Mouse (Mus musculus) intestine, embryonic 16.5 days (tissue): ENCODE data around the gene Fam83f. TPM values are rescaled to one million over a fixed set of nuclear protein-coding genes. Genes with fewer than 3 reads are reported as not detected.

Source experiments
- ATAC-seq: fragments of 200-750 bp; cut with Nextera tagmentation; 2 replicates; pipeline ENCODE4 v1.8.0; 2017; ENCODE audit warnings: moderate TSS enrichment, moderate library complexity
- H3K27ac ChIP-seq: fragments of 300-500 bp; sonication (generic); 2 replicates; pipeline ENCODE4 v1.5.1; 2014; ENCODE audit warnings: mild to moderate bottlenecking, low read length
- H3K27me3 ChIP-seq: fragments of 300-500 bp; sonication (generic); replicated peaks from 2 replicates; pipeline ENCODE4 v1.6.1; 2014; ENCODE audit warnings: low read length, control low read depth, mixed read lengths; ENCODE audit not compliant: control insufficient read depth, insufficient read depth
- H3K36me3 ChIP-seq: fragments of 300-500 bp; sonication (generic); 2 replicates; pipeline ENCODE4 v1.6.1; 2014; ENCODE audit warnings: low read length, control low read depth; ENCODE audit not compliant: control insufficient read depth, insufficient read depth
- H3K4me1 ChIP-seq: fragments of 300-500 bp; sonication (generic); 2 replicates; pipeline ENCODE4 v1.6.1; 2014; ENCODE audit warnings: low read length, control low read depth, mixed read lengths; ENCODE audit not compliant: control insufficient read depth, insufficient read depth
- H3K4me2 ChIP-seq: fragments of 300-500 bp; sonication (generic); 2 replicates; pipeline ENCODE4 v1.6.1; 2014; ENCODE audit warnings: low read depth, low read length, control low read depth
- H3K4me3 ChIP-seq: fragments of 300-500 bp; sonication (generic); 2 replicates; pipeline ENCODE4 v1.5.1; 2014; ENCODE audit warnings: mild to moderate bottlenecking, low read length
- H3K9ac ChIP-seq: fragments of 300-500 bp; sonication (generic); 2 replicates; pipeline ENCODE4 v1.6.1; 2014; ENCODE audit warnings: low read depth, low read length
- H3K9me3 ChIP-seq: fragments of 300-500 bp; sonication (generic); 2 replicates; pipeline ENCODE4 v1.6.1; 2016; ENCODE audit warnings: low read length, control low read depth; ENCODE audit not compliant: control insufficient read depth
- WGBS: fragments of 180-500 bp; shearing (Covaris S2); extraction: QIAGEN DNeasy Blood & Tissue Kit; methylation state at CpG from one replicate; pipeline ENCODE4 v1.1.7; 2014; 5-methylcytosine and 5-hydroxymethylcytosine counted together
- polyA plus RNA-seq: library from polyadenylated mRNA; unstranded; fragments of >200 nt; fragmentation: Nextera tagmentation; extraction: Ambion mirVana; gene quantifications from 2 replicates; pipeline ENCODE4 v1.2.1, GENCODE M21; 2015

Fam83f gene
- polyA plus RNA-seq, 1 experiment from 2014 or later = 24.9 TPM

DNA sequence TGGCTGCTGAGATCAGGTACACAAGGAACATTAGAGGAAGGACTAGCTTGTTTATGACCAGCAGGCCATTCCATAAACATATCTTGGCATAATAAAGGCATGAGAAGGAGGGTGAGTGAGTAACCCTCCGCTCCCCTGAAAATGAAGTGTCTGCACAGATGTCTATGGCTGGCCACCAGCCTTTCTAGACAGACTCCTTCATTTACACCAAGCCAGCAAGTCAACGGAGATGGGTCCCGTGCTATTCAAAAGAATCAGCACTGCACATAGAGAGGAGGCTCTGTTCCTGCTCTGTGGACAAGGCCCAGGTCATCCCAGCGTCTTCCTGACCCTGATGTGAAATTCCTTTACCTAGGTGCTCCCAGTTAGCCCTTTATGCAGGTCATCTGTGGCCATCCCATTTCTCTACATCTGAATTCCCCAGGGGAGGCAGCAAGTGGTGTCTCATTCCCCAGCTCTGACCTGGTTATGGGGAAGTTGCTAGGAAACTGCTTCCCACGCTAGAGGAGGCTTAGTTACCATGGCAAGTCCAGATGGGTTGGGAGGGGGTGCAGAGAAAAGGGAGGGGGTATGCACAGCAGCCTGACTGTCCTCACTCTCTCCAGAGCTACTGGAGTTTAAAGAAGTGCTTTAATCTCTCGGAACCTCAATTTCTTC, 12.7 kb upstream of the Fam83f start:
- ATAC-seq = no peak
- Histone ChIP-seq H3K4me2 (no peak overlapping the region), H3K4me3 (no peak overlapping the region), H3K27ac (no peak overlapping the region), H3K9ac (no peak overlapping the region), H3K9me3 (no peaks in the 10 kb centered on the region), H3K27me3 (no peaks in the 10 kb centered on the region), H3K4me1 (0 out of 2 replicates have a peak, but pooled peaks cover 4% of the 10 kb centered on the region), H3K36me3 (no peaks in the 10 kb centered on the region)
- 58% methylated on average over 6 of the region's 6 CpGs for WGBS

DNA sequence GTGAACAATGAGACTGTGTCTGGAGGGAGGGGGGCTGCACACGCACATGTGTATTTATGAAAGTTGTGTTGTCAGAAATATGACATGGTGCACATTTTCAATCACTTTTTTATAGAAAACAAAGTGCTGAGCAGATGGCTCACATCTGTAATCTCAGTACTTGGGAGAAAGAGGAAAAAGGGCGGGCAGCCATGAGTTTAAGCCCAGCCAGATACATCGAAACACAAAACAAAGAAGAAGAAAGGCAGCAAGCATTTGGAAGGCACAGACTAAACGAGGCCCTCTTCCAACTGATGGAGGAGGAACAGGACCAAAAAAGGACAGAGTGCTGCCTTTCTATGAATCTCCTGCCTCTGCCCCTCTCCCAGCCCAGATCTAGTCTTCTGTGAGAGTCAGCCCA, 10.7 kb upstream of the Fam83f start:
- Histone ChIP-seq H3K9me3 (no peaks in the 10 kb centered on the region), H3K4me2 (no peak overlapping the region), H3K9ac (no peak overlapping the region), H3K27me3 (no peaks in the 10 kb centered on the region), H3K27ac (no peak overlapping the region), H3K4me3 (no peak overlapping the region), H3K36me3 (no peaks in the 10 kb centered on the region), H3K4me1 (0 out of 2 replicates have a peak, but pooled peaks cover 4% of the 10 kb centered on the region)
- ATAC-seq = no peak
- WGBS = 42% methylated on average over 4 of the region's 4 CpGs

DNA sequence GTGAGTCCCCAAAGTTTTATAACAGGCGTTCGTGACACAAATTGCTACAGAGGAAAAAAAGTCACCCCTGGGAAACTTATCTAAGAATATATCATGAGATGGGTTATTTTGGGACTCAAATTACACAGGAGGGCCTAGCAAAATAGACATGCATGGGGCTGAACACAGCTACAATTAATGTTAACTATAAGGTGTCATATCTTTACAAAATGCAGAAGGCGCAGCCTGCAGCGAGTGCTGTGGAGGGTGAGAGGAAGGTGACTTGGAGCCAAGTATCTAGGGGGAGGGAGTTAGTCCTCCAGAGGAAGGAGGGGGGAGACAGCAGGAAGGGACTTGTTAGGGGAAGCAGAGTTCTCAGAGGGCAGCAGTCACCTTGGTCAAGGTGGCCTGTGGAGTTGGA, 7.2 kb upstream of the Fam83f start:
- no peak overlapping the region for H3K27ac ChIP-seq
- no peak overlapping the region for H3K4me2 ChIP-seq
- ATAC-seq = no peak
- no peak overlapping the region for H3K4me3 ChIP-seq
- 70% methylated on average over 4 of the region's 4 CpGs for WGBS
- H3K9ac ChIP-seq = no peak overlapping the region
- H3K36me3 ChIP-seq = no peaks in the 10 kb centered on the region
- no peaks in the 10 kb centered on the region for H3K9me3 ChIP-seq
- 0 out of 2 replicates have a peak, but pooled peaks cover 4% of the 10 kb centered on the region for H3K4me1 ChIP-seq
- H3K27me3 ChIP-seq = no peaks in the 10 kb centered on the region

DNA sequence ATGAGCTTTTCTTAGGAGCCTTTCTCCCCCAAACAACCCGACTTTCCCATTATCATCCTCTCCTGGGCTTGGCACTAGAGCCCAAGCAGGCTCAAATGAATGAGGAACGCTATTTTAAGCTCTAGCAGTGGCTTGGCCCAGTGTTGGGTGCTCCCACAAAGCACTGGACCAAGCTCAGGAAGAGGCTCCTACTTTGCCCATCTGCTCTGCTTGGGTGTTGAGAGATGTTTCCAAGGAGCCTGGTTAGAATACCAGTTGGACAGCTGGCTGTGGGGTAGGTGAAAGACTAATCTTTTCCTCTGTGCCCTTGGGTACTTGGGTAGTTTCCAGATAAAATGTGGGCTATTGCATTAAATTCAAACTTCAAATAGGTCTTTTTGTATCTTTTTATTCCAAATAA, 1.2 kb downstream of the Fam83f start:
- Histone ChIP-seq H3K4me3 (peak overlapping the region; percentile 61), H3K9ac (peak overlapping the region; percentile 76)

DNA sequence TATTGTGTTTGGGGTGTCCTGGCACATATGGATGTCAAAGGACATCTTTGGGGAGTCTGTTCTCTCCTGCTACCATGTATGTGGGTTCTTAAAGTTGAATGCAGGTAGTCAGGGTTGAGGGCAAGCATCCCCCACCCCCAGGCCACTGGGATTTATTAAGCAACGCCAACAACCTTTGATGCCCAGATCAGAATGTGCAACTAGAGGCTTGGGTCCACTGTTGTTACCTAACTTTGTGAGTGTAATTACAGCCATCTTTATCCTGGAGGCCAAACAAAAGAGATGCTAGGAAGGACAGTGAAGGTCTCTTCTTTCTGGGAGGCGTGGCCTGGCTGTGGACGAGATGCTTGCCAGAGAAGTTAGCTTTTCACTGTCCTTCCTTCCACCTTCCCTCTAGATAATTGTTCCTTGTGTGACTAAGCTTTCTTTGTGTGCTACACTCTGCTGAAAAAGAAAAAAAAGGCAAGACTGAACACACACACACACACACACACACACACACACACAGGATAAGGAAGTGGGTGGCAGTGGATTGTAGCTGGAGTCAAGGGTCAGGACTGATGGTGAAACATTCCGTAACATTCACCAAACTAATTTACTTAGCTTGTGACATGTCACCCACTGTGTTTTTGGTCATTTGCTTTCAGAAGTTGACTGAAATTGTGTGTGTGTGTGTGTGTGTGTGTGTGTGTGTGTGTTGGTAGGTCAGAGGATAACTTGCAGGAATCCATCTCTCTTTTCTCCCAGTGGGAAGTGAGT, 1.9 kb downstream of the Fam83f start:
- no peak for ATAC-seq
- peak overlapping the region; percentile 61 for H3K4me3 ChIP-seq
- H3K27ac ChIP-seq = peak overlapping the region; percentile 65
- H3K4me2 ChIP-seq = peak overlapping the region; percentile 81
- H3K27me3 ChIP-seq = no peaks in the 10 kb centered on the region
- no peaks in the 10 kb centered on the region for H3K36me3 ChIP-seq
- peaks cover 15% of the 10 kb centered on the region for H3K4me1 ChIP-seq
- WGBS = 61% methylated on average over 4 of the region's 4 CpGs
- 0 out of 2 replicates have a peak overlapping the region, but pooled peaks have one; percentile 30 for H3K9ac ChIP-seq
- no peaks in the 10 kb centered on the region for H3K9me3 ChIP-seq

More for the DNA sequence above, 1.2 kb downstream of the Fam83f start:
- no peak for ATAC-seq
- 69% methylated on average over 2 of the region's 2 CpGs for WGBS
- H3K9me3 ChIP-seq = no peaks in the 10 kb centered on the region
- H3K36me3 ChIP-seq = no peaks in the 10 kb centered on the region
- peaks cover 15% of the 10 kb centered on the region for H3K4me1 ChIP-seq
- peak overlapping the region; percentile 70 for H3K27ac ChIP-seq
- H3K4me2 ChIP-seq = peak overlapping the region; percentile 81
- H3K27me3 ChIP-seq = no peaks in the 10 kb centered on the region

DNA sequence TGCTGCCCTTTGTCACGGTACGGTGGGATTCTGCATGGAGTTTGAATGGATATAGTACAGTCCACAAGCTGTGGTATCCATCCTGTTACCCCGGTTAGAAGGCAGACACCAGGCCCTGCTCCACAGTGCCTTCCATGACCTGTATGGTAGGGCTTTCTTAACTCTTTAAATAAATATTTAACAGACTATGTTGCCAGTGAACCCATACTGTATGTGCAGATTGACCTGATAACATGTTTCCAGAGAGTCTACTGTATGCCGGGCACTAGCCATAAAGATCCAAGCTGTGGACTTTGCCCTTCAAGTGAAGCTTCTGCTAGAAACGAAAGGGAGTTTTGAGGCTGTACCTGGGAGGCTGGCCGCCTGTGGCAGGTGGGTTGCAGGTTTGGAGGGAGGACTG, 3.1 kb downstream of the Fam83f start:
- H3K4me2 ChIP-seq = peak overlapping the region; percentile 81

DNA sequence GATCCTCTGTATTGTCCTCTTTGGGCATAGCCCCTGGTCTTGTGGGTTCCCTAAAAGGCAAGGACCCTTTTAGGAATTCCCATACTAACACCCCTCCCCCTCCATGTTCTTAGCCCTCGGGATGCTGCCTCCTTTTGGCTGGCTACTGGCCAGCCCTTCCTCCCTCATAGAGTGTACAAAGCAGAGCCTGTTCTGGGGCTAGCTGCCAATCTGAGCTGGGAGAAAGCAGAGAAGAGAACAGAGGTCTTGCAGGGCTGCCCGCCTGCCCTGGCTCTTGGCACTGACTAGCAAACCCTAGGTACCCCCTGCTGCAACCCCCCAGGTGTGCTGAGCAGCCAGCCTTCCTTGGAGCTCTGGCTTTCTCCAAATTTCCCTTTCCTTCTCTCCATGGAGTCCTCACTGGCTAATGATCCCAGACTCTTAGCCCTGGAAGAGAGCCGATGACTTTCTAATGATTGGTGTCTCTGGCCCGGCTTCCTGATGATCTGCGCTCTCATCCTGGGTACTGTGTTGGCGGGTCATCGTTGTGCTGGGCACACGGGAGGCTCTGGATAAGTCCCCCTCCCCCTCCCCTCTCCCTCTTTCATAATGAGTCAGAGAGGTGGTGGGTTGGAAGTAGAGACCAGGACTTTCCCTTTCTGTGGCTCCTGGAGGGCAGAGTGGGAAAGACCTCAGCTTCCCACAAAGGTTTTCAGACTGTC, 8.0 kb downstream of the Fam83f start:
- H3K4me1 ChIP-seq = peaks cover 65% of the 10 kb centered on the region
- no peaks in the 10 kb centered on the region for H3K9me3 ChIP-seq
- peak overlapping the region; percentile 15; the same call in 1 of the 2 replicates for H3K27ac ChIP-seq

More for the DNA sequence above, 3.1 kb downstream of the Fam83f start:
- Histone ChIP-seq H3K36me3 (no peaks in the 10 kb centered on the region), H3K4me3 (peak overlapping the region; percentile 11), H3K27ac (peak overlapping the region; percentile 77), H3K9me3 (no peaks in the 10 kb centered on the region), H3K27me3 (no peaks in the 10 kb centered on the region), H3K4me1 (peaks cover 25% of the 10 kb centered on the region), H3K9ac (peak overlapping the region; percentile 44; the same call in 1 of the 2 replicates)
- WGBS = 53% methylated on average over 6 of the region's 6 CpGs
- peak; percentile 83 for ATAC-seq

DNA sequence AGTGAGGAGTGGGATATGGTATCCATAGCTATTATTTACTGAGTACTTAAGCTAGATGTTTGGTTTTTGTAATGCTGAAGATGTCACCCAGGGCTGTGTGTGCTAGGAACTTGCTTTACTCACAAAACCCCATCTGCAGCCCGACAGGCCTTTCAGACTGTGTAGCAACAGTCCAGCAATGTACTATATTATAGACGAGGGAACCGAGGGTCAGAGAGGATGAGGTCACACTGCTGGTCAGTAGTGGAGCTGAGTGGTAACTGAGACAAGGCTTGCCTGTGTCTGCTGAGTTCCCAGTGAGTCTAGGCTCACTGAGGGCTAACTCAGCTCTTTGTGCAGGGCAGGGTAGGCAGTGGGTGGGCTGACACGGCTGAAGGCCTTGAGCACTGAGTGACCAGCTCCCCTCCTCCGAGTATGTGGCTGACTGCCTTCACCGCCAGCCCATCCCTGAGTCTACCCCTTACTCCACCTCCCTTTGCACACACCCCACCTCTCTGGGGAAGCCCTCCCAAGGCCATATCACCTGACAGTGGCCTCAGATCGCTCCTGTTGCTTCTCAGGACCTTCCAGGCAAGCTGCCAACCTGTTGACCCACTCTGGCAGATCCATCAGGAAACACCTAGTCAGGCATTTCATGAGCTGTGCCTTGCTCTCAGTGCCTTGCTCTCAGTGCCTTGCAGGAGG, 8.8 kb downstream of the Fam83f start:
- Histone ChIP-seq H3K4me2 (no peak overlapping the region), H3K27me3 (no peaks in the 10 kb centered on the region), H3K9me3 (no peaks in the 10 kb centered on the region), H3K36me3 (no peaks in the 10 kb centered on the region), H3K4me1 (peaks cover 66% of the 10 kb centered on the region), H3K27ac (no peak overlapping the region), H3K9ac (no peak overlapping the region), H3K4me3 (no peak overlapping the region)
- peak; percentile 41 for ATAC-seq
- WGBS = 55% methylated on average over 7 of the region's 7 CpGs

More for the DNA sequence above, 8.0 kb downstream of the Fam83f start:
- no peak for ATAC-seq
- no peaks in the 10 kb centered on the region for H3K27me3 ChIP-seq
- H3K36me3 ChIP-seq = no peaks in the 10 kb centered on the region
- peak overlapping the region; percentile 38; the same call in 1 of the 2 replicates for H3K9ac ChIP-seq
- WGBS = 46% methylated on average over 8 of the region's 8 CpGs
- H3K4me3 ChIP-seq = no peak overlapping the region
- no peak overlapping the region for H3K4me2 ChIP-seq

DNA sequence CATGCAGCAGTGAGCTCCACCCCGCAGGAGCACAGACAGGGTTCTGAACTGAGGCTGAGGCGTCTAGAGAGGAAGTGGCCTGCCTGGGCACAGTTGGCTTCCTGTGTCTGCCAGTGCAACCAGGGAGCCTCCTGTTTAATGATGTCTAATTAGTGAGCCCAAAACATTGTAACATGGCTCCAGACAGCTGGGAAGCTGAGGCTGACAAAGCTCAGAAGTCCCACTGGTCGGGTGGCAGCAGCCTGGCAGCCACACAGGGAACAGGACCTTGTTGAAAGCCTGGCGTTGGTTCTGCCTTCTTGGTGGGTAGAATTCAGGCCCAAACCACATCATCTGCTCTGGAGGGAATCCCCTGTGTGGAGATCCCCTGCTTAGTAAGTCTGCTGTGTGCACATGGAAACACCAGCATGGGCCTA, 9.8 kb downstream of the Fam83f start:
- H3K27me3 ChIP-seq = no peaks in the 10 kb centered on the region
- peaks cover 66% of the 10 kb centered on the region for H3K4me1 ChIP-seq
- no peak overlapping the region for H3K4me3 ChIP-seq
- H3K27ac ChIP-seq = peak overlapping the region; percentile 50
- WGBS = 79% methylated on average over 4 of the region's 4 CpGs
- no peaks in the 10 kb centered on the region for H3K9me3 ChIP-seq
- ATAC-seq = no peak
- H3K9ac ChIP-seq = no peak overlapping the region
- no peaks in the 10 kb centered on the region for H3K36me3 ChIP-seq
- no peak overlapping the region for H3K4me2 ChIP-seq
